Mouse (Mus musculus) ES-Bruce4 (cell line): ENCODE results near the gene Impg2.

ENCODE experiments used
- CTCF ChIP-seq: IDR thresholded peaks from one replicate; pipeline ENCODE4 v1.8.1; 2011; ENCODE audit warnings: low read depth, low read length
- EP300 ChIP-seq: IDR thresholded peaks from 2 replicates; pipeline ENCODE4 v1.6.1; 2011; ENCODE audit warnings: low read depth, low read length; ENCODE audit not compliant: insufficient read depth
- POLR2A ChIP-seq: IDR thresholded peaks from one replicate; pipeline ENCODE4 v1.8.1; 2011; ENCODE audit warnings: low read length; ENCODE audit not compliant: insufficient read depth

GRCm38 (mm10) chr16:56283330-56283729, 79.2 kb downstream of the Impg2 start:
- TF ChIP-seq CTCF (no peak), EP300 (no peak), POLR2A (no peak)
